Mouse (Mus musculus) cortical plate, adult 2 months (tissue): ENCODE measurements around the gene Prmt8.

Experiments used
- CTCF ChIP-seq: fragments of 200-500 bp; IDR thresholded peaks from 2 replicates; pipeline ENCODE4 v1.5.1; 2011; ENCODE audit warnings: mild to moderate bottlenecking, control low read depth, low read length; ENCODE audit not compliant: insufficient read depth; ENCODE audit errors: extremely low read depth
- POLR2A ChIP-seq: fragments of 200-500 bp; IDR thresholded peaks from 2 replicates; pipeline ENCODE4 v1.6.1; 2011; ENCODE audit warnings: mild to moderate bottlenecking, low read length, control low read depth; ENCODE audit not compliant: insufficient read depth; ENCODE audit errors: extremely low read depth

DNA sequence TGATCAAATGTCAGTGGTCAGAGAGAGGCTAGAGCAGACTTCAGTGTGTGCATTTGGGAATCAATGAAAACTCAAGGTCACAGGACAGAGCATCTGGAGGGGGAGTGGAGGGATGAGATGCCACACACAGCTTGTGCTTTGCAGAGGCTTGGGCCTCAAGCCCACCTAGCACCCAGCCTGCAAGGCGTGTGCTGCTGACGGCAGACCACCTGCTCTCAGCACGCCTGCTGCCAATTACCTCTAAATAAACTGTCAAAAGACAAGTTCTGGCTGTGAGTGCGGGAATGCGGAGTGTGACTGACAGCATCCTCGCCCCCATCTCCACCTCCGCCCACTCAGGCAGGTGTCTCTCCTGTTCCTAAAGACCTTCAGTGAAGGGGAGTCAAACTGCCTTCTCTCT, 77.0 kb downstream of the Prmt8 start:
- TF ChIP-seq CTCF (no peak), POLR2A (no peak)
